Mouse (Mus musculus) lung, postnatal 0 days (tissue): ENCODE results near the gene Mrvi1. TPM values are rescaled to one million over a fixed set of nuclear protein-coding genes. Genes with fewer than 3 reads are reported as not detected.

Experiments used
- ATAC-seq: fragments of 200-750 bp; cut with Nextera tagmentation; 2 replicates; pipeline ENCODE4 v1.8.0; 2017; ENCODE audit warnings: moderate library complexity
- DNase-seq: peaks from one replicate; pipeline ENCODE4 v3.0.0-alpha.2; 2016; ENCODE audit warnings: low spot score
- H3K27ac ChIP-seq: fragments of 300-500 bp; sonication (generic); 2 replicates; pipeline ENCODE4 v1.5.1; 2014; ENCODE audit warnings: antibody characterized with exemption, mild to moderate bottlenecking, low read length, mixed read lengths
- H3K27me3 ChIP-seq: fragments of 300-500 bp; sonication (generic); replicated peaks from 2 replicates; pipeline ENCODE4 v1.6.1; 2014; ENCODE audit warnings: low read length, mixed read lengths; ENCODE audit not compliant: insufficient read depth
- H3K36me3 ChIP-seq: fragments of 300-500 bp; sonication (generic); 2 replicates; pipeline ENCODE4 v1.6.1; 2014; ENCODE audit warnings: low read length, mixed read lengths; ENCODE audit not compliant: insufficient read depth
- H3K4me1 ChIP-seq: fragments of 300-500 bp; sonication (generic); 2 replicates; pipeline ENCODE4 v1.6.1; 2014; ENCODE audit warnings: antibody characterized with exemption, low read depth, low read length, mixed read lengths; ENCODE audit not compliant: insufficient read depth
- H3K4me2 ChIP-seq: fragments of 300-500 bp; sonication (generic); replicated peaks from 2 replicates; pipeline ENCODE4 v1.6.1; 2014; ENCODE audit warnings: low read depth, mild to moderate bottlenecking, low read length, moderate library complexity, mixed read lengths
- H3K4me3 ChIP-seq: fragments of 300-500 bp; sonication (generic); 2 replicates; pipeline ENCODE4 v1.5.1; 2014; ENCODE audit warnings: low read depth, low read length
- H3K9ac ChIP-seq: fragments of 300-500 bp; sonication (generic); replicated peaks from 2 replicates; pipeline ENCODE4 v1.6.1; 2014; ENCODE audit warnings: low read depth, mild to moderate bottlenecking
- H3K9me3 ChIP-seq: fragments of 300-500 bp; sonication (generic); 2 replicates; pipeline ENCODE4 v1.6.1; 2016; ENCODE audit warnings: low read length, mixed read lengths
- CTCF ChIP-seq: IDR thresholded peaks from 2 replicates; pipeline ENCODE4 v1.5.1; 2016; ENCODE audit warnings: antibody characterized with exemption, mild to moderate bottlenecking
- EP300 ChIP-seq: IDR thresholded peaks from 2 replicates; pipeline ENCODE4 v1.6.1; 2016; ENCODE audit warnings: antibody characterized with exemption, mild to moderate bottlenecking, control low read depth
- WGBS: fragments of 180-500 bp; shearing (Covaris S2); extraction: QIAGEN DNeasy Blood & Tissue Kit; methylation state at CpG from one replicate; pipeline ENCODE4 v1.1.7; 2014; 5-methylcytosine and 5-hydroxymethylcytosine counted together
- polyA plus RNA-seq: library from polyadenylated mRNA; unstranded; fragments of >200 nt; fragmentation: Nextera tagmentation; extraction: Ambion mirVana; gene quantifications from 2 replicates; pipeline ENCODE4 v1.2.1, GENCODE M21; 2015

The Mrvi1 gene
- polyA plus RNA-seq, 1 experiment from 2014 or later: 1.8 TPM

DNA sequence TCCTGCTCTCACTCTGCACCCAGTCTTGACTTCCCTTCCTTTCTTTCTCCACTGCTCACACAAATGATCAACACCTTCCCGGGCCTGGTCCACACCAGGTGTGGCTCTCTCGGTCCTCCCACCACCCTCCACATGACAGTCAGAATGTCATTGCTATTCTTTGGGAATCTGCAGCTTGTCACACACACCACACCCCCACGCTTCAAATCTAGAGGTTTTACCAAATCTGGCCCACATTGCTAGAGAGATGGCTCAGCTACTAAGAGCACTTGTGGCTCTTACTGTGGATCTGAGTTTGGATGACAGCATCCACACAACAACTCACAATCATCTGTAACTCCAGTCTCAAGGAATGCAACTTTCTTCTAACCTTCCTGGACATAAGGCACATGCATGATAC is 34.7 kb upstream of the Mrvi1 start:
- Histone ChIP-seq H3K4me1 (no peaks in the 10 kb centered on the region), H3K4me3 (no peak overlapping the region), H3K27me3 (no peaks in the 10 kb centered on the region), H3K27ac (no peak overlapping the region), H3K36me3 (no peaks in the 10 kb centered on the region), H3K4me2 (no peak overlapping the region), H3K9ac (no peak overlapping the region), H3K9me3 (no peaks in the 10 kb centered on the region)
- WGBS: 65% methylated on average over 3 of the region's 3 CpGs
- ATAC-seq (no peak), DNase-seq (no peak)
- TF ChIP-seq CTCF: no peak
- no peak for TF ChIP-seq EP300

- no peak overlapping the region for H3K4me2 ChIP-seq
- TF ChIP-seq CTCF: no peak
- no peak for TF ChIP-seq EP300
- H3K27ac ChIP-seq: no peak overlapping the region
- DNase-seq (no peak), ATAC-seq (no peak)
- H3K9ac ChIP-seq: no peak overlapping the region
- H3K9me3 ChIP-seq: no peaks in the 10 kb centered on the region
- H3K4me1 ChIP-seq: no peaks in the 10 kb centered on the region
- H3K36me3 ChIP-seq: no peaks in the 10 kb centered on the region
- WGBS: 48% methylated on average over 5 of the region's 5 CpGs
- H3K4me3 ChIP-seq: no peak overlapping the region
- H3K27me3 ChIP-seq: no peaks in the 10 kb centered on the region
Observed at GRCm38 (mm10) chr7:111015731-111016130, 33.5 kb upstream of the Mrvi1 start.

- H3K4me3 ChIP-seq: no peak overlapping the region
- no peaks in the 10 kb centered on the region for H3K27me3 ChIP-seq
- no peaks in the 10 kb centered on the region for H3K36me3 ChIP-seq
- DNase-seq (peak; percentile 96), ATAC-seq (peak; percentile 90)
- no peaks in the 10 kb centered on the region for H3K4me1 ChIP-seq
- no peak overlapping the region for H3K4me2 ChIP-seq
- whole genome bisulfite sequencing: 14% methylated on average over 4 of the region's 5 CpGs
- TF ChIP-seq CTCF (peak; percentile 98), EP300 (no peak)
- H3K9ac ChIP-seq: no peak overlapping the region
- no peaks in the 10 kb centered on the region for H3K9me3 ChIP-seq
- no peak overlapping the region for H3K27ac ChIP-seq
Observed at GRCm38 (mm10) chr7:111014893-111015292, 32.6 kb upstream of the Mrvi1 start.

GRCm38 (mm10) chr7:111014039-111014605 is 31.9 kb upstream of the Mrvi1 start:
- no peak for ATAC-seq
- Histone ChIP-seq H3K4me3 (no peak overlapping the region), H3K9ac (no peak overlapping the region), H3K4me2 (no peak overlapping the region), H3K27me3 (no peaks in the 10 kb centered on the region), H3K27ac (no peak overlapping the region), H3K4me1 (no peaks in the 10 kb centered on the region), H3K9me3 (no peaks in the 10 kb centered on the region), H3K36me3 (no peaks in the 10 kb centered on the region)
- 65% methylated on average over 7 of the region's 7 CpGs for WGBS
- DNase-seq: no peak
- no peak for TF ChIP-seq CTCF

DNA sequence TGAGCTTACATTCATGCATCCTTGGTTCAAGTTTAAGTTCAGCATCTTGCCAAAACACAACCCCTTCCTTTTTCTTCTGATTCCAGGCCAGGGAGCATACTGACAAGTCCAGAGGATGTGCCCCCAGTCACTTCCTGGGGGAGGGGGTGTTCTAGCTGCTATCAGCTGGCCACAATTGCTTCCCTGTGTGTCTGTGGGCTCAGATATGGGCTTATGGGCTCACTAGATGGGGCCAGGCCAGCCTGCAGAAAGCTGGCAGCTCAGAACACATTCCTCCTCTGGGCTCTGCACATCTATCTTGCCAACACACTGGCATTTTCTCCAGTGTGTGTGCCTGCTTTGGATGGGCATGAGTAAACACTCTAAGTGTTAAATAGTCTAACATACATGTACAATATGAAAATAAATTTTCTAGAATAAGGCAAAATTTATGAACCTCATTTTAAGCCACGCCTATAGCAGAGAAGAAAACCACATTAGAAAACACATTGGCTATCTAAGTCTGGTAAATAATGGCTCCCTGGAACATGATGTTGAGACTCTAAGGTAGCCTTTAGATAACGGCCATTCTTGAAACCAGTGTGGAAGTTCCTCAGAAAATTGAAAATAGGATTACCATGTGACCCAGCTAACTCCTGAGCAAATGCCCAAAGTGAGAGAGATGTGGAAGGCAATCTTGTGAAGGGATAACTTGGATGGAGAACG is 22.0 kb upstream of the Mrvi1 start:
- 93% methylated on average over 3 of the region's 3 CpGs for WGBS
- H3K9me3 ChIP-seq: no peaks in the 10 kb centered on the region
- DNase-seq: no peak
- ATAC-seq: no peak
- H3K27ac ChIP-seq: no peak overlapping the region
- TF ChIP-seq EP300 (no peak), CTCF (no peak)
- H3K4me2 ChIP-seq: no peak overlapping the region
- H3K9ac ChIP-seq: no peak overlapping the region
- no peaks in the 10 kb centered on the region for H3K27me3 ChIP-seq
- no peaks in the 10 kb centered on the region for H3K36me3 ChIP-seq
- no peak overlapping the region for H3K4me3 ChIP-seq
- H3K4me1 ChIP-seq: no peaks in the 10 kb centered on the region

DNA sequence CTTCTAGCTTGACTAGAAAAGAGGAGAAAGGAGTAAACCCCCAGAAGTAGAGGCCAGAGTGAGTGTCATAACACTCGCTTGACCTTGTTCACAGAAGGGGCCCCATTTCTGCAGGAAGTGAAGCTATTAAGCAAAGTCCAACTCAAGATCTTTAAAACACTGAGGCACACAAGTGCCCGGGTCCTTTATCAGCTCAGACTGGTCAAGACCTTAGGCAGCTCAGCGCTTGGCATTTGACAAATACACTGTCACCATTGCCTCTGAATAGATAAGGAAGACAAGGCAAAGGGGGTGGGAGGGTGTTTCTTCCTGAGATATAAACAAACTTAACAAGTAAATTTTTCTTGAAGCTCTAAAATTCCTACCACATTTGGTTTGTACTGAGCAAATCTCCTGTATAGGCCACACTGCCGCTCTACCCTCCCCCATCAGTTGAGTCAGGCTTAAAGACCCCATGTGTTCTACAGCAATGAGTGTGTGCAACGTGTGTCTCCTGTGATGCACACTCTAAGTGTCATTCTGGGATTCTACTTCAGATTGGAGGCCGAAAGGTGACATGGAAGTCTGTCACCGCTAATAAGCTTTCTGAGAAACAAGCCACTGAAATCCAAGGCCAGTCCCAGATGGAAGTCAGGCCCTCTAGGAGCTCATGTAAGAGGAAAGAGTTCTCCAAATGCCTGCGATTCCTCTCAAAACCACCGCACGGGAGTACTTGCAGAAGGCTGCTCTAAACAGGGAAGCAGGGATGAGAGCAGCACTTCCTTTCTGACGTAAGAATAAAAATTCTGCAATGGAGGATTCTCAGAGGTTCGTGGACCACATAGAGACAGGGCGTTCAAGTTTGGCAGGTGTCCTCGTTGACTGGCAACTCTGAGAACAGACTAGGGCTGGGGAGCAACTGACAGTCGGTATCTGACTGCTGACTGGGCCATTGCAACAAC is 16.9 kb upstream of the Mrvi1 start:
- Histone ChIP-seq H3K27ac (no peak overlapping the region), H3K4me1 (no peaks in the 10 kb centered on the region), H3K9me3 (no peaks in the 10 kb centered on the region), H3K4me2 (no peak overlapping the region), H3K9ac (no peak overlapping the region), H3K27me3 (no peaks in the 10 kb centered on the region), H3K4me3 (no peak overlapping the region), H3K36me3 (no peaks in the 10 kb centered on the region)
- TF ChIP-seq CTCF (no peak), EP300 (no peak)
- ATAC-seq (no peak), DNase-seq (peak; percentile 21)
- 45% methylated on average over 15 of the region's 15 CpGs for WGBS
